Mouse (Mus musculus) lung, postnatal 25 days (tissue): ENCODE data around the gene Ofcc1.

Experiments used
- DNase-seq: peaks from one replicate; pipeline ENCODE4 v3.0.0; 2022; ENCODE audit warnings: low spot score

Ofcc1 gene

GRCm38 (mm10) chr13:40361288-40361687 lies at the start of gene Ofcc1:
Ofcc1 (minus strand) TSS chr13:40361450.
- no peak for DNase-seq

GRCm38 (mm10) chr13:40390120-40390519 lies 28.9 kb upstream of the Ofcc1 start:
- no peak for DNase-seq

- DNase-seq = no peak
Measured at GRCm38 (mm10) chr13:40387446-40387845, 26.2 kb upstream of the Ofcc1 start.

- no peak for DNase-seq
Measured at GRCm38 (mm10) chr13:40384962-40385361, 23.7 kb upstream of the Ofcc1 start.

GRCm38 (mm10) chr13:40376773-40377172 lies 15.5 kb upstream of the Ofcc1 start:
- DNase-seq = no peak

GRCm38 (mm10) chr13:40366762-40367161 lies 5.5 kb upstream of the Ofcc1 start:
- DNase-seq = no peak

- DNase-seq = no peak
Measured at GRCm38 (mm10) chr13:40364855-40365254, 3.6 kb upstream of the Ofcc1 start.

GRCm38 (mm10) chr13:40360692-40361091 lies 558 bp downstream of the Ofcc1 start:
- DNase-seq = no peak

- no peak for DNase-seq
Measured at GRCm38 (mm10) chr13:40347045-40347444, 14.2 kb downstream of the Ofcc1 start.

GRCm38 (mm10) chr13:40323301-40323700 lies 37.9 kb downstream of the Ofcc1 start:
- DNase-seq = no peak

- no peak for DNase-seq
Measured at GRCm38 (mm10) chr13:40320814-40321525, 40.3 kb downstream of the Ofcc1 start.

- DNase-seq = no peak
Measured at GRCm38 (mm10) chr13:40317731-40318130, 43.5 kb downstream of the Ofcc1 start.

GRCm38 (mm10) chr13:40315158-40315792 lies 46.0 kb downstream of the Ofcc1 start:
- DNase-seq = no peak

GRCm38 (mm10) chr13:40292891-40293290 lies 68.4 kb downstream of the Ofcc1 start:
- DNase-seq = no peak

GRCm38 (mm10) chr13:40290846-40291245 lies 70.4 kb downstream of the Ofcc1 start:
- DNase-seq = no peak

GRCm38 (mm10) chr13:40288650-40289049 lies 72.6 kb downstream of the Ofcc1 start:
- no peak for DNase-seq

GRCm38 (mm10) chr13:40287266-40288002 lies 73.8 kb downstream of the Ofcc1 start:
- no peak for DNase-seq

- DNase-seq = no peak
Measured at GRCm38 (mm10) chr13:40285234-40285791, 75.9 kb downstream of the Ofcc1 start.

GRCm38 (mm10) chr13:40280616-40281015 lies 80.6 kb downstream of the Ofcc1 start:
- no peak for DNase-seq

GRCm38 (mm10) chr13:40267546-40267945 lies 93.7 kb downstream of the Ofcc1 start:
- no peak for DNase-seq

GRCm38 (mm10) chr13:40263087-40263807 lies 98.0 kb downstream of the Ofcc1 start:
- DNase-seq = no peak

- DNase-seq = no peak
Measured at GRCm38 (mm10) chr13:40258757-40259156, 102.5 kb downstream of the Ofcc1 start.
